Mouse (Mus musculus) lung, adult 2 months (tissue): ENCODE measurements around the gene Coa5. TPM values are rescaled to one million over a fixed set of nuclear protein-coding genes. Genes with fewer than 3 reads are reported as not detected.

Experiments
- DNase-seq: peaks from one replicate; pipeline ENCODE4 v3.0.0; 2022
- H3K4me1 ChIP-seq: fragments of 200-500 bp; 2 replicates; pipeline ENCODE4 v1.6.1; 2011; ENCODE audit warnings: low read length; ENCODE audit not compliant: control insufficient read depth, insufficient read depth
- H3K4me3 ChIP-seq: fragments of 200-500 bp; replicated peaks from 2 replicates; pipeline ENCODE3; 2011; ENCODE audit warnings: low read depth, mild to moderate bottlenecking, control low read depth, low read length; ENCODE audit errors: extremely low read depth
- CTCF ChIP-seq: fragments of 200-500 bp; IDR thresholded peaks from 2 replicates; pipeline ENCODE4 v1.5.1; 2011; ENCODE audit warnings: mild to moderate bottlenecking, low read length, control low read depth; ENCODE audit not compliant: insufficient read depth
- POLR2A ChIP-seq: fragments of 200-500 bp; IDR thresholded peaks from 2 replicates; pipeline ENCODE4 v1.6.1; 2011; ENCODE audit warnings: low read depth, mild to moderate bottlenecking, control low read depth, low read length, borderline replicate concordance; ENCODE audit errors: extremely low read depth
- WGBS: fragments of 180-500 bp; shearing (Covaris S2); methylation state at CpG from one replicate; pipeline ENCODE4 v1.1.7; 2018; 5-methylcytosine and 5-hydroxymethylcytosine counted together
- polyA plus RNA-seq: library from polyadenylated mRNA; depleted of rRNA; stranded (reverse); fragments of >200 nt; gene quantifications from 2 replicates; pipeline ENCODE4 v1.2.3, GENCODE M21; 2012; rRNA removed

Coa5 gene
- polyA plus RNA-seq, 1 experiment, result 45.0 TPM

DNA sequence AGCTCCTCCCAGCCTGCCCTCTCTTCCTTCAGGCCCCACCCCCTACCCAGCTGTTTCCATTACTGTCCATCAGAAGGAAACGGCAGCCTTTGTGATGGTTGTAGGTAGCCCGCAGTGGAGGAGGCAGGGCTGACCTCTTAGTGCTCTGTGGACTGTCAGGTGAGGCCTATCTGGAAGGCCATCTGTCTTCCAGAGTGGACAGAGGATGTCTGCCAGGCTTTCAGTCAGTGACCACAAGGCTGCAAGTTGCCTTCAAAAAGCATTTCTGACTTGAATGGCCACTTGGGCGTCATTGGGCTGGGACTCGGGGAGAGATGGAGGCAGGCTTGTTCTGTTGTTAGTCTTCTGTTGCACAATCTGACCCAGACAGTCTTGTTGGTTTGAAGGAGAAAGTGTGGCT is 50.4 kb downstream of the Coa5 start:
- no peak overlapping the region for H3K4me3 ChIP-seq

DNA sequence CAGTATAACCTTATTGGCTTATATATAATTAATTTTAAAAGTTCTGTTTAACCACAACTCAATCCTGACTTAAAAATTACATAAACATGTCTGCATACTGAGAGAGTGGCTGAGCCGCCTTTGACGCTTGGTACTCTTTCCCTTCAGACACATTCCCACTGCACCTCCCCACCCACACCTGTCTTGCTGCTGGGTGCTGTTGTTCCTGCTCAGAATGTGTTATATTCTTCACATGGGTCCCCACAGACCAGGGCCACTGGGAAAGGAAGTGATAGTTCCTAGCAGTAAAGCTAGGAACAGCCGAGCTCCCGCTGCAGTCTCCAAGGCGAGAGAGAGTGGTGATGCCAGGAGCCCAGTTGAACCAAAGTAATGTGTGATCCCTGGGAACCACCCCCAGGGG is 51.8 kb downstream of the Coa5 start:
- no peak for TF ChIP-seq CTCF
- TF ChIP-seq POLR2A, result no peak
- 94% methylated on average over 5 of the region's 5 CpGs for WGBS
- no peak for DNase-seq
- H3K4me3 ChIP-seq, result no peak overlapping the region
- no peaks in the 10 kb centered on the region for H3K4me1 ChIP-seq

More for the DNA sequence above, 50.4 kb downstream of the Coa5 start:
- TF ChIP-seq CTCF (no peak), POLR2A (no peak)
- 59% methylated on average over 4 of the region's 4 CpGs for WGBS
- H3K4me1 ChIP-seq, result no peaks in the 10 kb centered on the region
- no peak for DNase-seq

DNA sequence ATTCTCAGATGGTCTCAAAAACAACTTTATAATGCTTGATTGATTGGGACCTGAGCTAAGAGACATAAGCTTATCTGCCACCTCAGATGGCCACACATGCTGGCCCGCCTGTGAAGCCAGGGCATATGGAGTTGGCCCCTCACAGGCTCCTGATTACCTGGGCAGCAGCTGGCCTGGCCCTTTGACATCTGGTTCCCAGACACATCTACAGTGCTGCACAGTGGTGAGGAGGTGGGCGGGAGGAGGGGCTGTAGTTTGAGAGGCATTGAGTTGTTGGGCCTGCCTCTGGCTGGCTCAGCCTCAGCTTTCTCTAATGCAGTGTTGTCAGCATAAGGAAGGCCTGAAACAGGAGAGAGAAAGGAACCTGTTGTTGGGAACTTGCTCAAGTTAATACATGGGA is 53.2 kb downstream of the Coa5 start:
- 94% methylated on average over 2 of the region's 2 CpGs for WGBS
- DNase-seq, result no peak
- no peak for TF ChIP-seq POLR2A
- no peak for TF ChIP-seq CTCF

DNA sequence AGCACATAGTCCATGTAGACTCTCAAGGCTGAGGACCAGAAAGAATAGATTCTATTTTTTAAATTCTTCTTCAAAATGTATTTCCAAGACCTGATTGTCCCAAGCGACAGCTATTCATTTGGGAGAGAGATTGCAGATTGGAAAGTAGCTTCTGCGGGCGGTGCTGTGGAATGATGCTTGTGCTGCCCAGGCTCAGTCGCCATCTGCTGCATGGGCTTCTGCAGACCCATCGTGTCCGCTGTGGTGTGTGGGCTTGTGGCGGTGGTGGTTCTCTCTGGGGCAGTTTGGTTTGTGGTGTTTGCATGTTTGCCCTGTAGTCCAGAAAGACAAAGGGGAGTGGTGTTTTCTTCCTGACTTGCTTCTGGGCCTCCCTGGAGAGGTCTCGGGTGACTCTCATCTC is 53.7 kb downstream of the Coa5 start:
- no peak for DNase-seq
- no peak overlapping the region for H3K4me3 ChIP-seq
- H3K4me1 ChIP-seq, result no peaks in the 10 kb centered on the region
- WGBS, result 93% methylated on average over 8 of the region's 8 CpGs
- TF ChIP-seq CTCF (no peak), POLR2A (no peak)

More for the DNA sequence above, 53.2 kb downstream of the Coa5 start:
- Histone ChIP-seq H3K4me3 (no peak overlapping the region), H3K4me1 (no peaks in the 10 kb centered on the region)

DNA sequence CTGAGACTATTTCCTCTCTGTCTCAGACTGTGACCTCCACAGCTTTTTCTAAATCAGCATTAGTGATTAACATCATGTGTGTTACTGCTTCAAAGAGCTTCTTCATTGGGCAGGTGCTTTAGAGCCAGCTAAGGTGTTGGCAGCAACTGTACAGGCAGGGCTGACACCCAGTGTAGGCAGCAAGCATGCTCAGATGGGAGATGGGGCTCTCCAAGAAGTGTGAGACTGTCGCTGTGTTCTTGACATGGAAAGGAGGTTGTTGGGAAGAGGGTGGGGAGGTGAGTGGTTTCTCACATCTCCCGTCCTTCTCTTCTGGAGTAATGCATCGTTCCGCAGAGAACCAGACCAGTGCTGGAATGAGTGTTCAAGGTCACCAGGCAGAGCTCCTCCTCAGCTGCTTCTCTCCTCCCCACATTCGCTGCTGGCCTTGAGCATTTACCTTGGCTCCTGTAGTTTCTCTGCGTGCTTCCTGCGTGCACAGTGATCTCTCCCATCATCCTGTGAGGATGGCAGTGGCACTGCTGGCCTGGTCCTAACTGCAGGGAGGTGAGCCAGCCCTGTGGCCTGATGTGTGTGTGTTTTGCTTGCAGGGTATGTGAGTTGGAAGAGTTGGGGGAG is 61.0 kb downstream of the Coa5 start:
- 85% methylated on average over 7 of the region's 7 CpGs for WGBS
- no peak for DNase-seq
- no peak for TF ChIP-seq CTCF
- TF ChIP-seq POLR2A, result no peak
- H3K4me3 ChIP-seq, result no peak overlapping the region
- H3K4me1 ChIP-seq, result no peaks in the 10 kb centered on the region

DNA sequence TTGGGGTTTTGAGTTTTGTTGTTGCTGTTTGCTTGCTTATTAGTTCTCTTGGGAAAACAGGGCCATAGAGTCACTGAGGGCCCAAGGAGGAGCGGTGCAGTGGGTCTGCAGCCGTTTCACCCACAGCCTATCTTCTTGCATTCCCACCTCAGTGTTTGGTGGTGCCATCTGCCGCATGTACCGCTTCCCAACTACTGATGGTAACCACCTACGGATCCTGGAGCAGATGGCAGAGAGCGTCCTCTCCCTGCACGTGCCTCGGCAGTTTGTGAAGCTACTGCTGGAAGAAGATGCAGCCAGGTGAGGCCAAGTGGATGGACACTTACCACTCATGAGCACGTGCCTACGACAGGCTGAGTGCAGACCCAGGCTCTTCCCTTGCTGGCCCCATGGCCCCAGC is 61.8 kb downstream of the Coa5 start:
- 95% methylated on average over 10 of the region's 10 CpGs for WGBS
- no peak for TF ChIP-seq POLR2A
- TF ChIP-seq CTCF, result no peak
- DNase-seq, result no peak
- Histone ChIP-seq H3K4me1 (no peaks in the 10 kb centered on the region), H3K4me3 (no peak overlapping the region)

Other genes starting within 250 kb of the Coa5 start
- 0.05 TPM in 1 of 2 replicates, not detected in the other for gene Cnga3, start 215.7 kb downstream of the Coa5 start, polyA plus RNA-seq
- 21.6 and 24.7 TPM in 2 replicates for gene Inpp4a, start 130.2 kb downstream of the Coa5 start, polyA plus RNA-seq
- 56.0 and 58.6 TPM in 2 replicates for gene Unc50, start within 50 bp of the Coa5 start, polyA plus RNA-seq
- gene Mgat4a, start 110.9 kb upstream of the Coa5 start, polyA plus RNA-seq, result 3.0 and 4.2 TPM in 2 replicates